Mouse (Mus musculus): ENCODE measurements around the gene Suclg1.

DNA sequence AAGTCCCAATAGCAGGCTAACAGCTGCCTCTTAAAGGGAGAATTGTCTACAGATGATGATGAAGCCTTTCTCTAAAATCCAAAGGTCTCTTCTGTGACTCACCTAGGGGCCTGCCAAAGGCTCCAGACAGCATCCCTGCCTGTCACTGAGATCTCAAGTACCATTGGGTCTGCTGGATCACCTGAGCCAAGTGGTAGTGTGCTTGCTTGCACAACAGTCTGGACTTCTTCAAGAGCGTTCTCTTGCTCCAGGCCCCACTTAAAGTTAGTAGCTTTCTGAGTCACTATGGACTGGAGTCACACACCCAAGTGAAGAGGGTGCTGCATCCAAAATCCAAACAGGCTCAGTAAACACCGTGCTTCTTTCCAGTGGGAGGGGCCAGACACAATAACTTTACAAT lies 1.4 kb upstream of the Suclg1 start:
- TF ChIP-seq CTCF (IDR thresholded peaks at IDR 0.05; ENCODE audit: control insufficient read depth, insufficient read depth, low read length): no peak
- no peak for TF ChIP-seq POLR2A (IDR thresholded peaks at IDR 0.05; ENCODE audit: borderline replicate concordance, control insufficient read depth, low read depth, low read length)

Data from bone marrow, adult 2 months (tissue).